Mouse (Mus musculus) midbrain, embryonic 16.5 days (tissue): Measurements from ENCODE around the gene Cyfip2. TPM values are rescaled to one million over a fixed set of nuclear protein-coding genes. Genes with fewer than 3 reads are reported as not detected.

Experiments used
- ATAC-seq: fragments of 200-750 bp; cut with Nextera tagmentation; 2 replicates; pipeline ENCODE4 v1.8.0; 2017; ENCODE audit warnings: moderate TSS enrichment
- H3K27ac ChIP-seq: fragments of 300-500 bp; sonication (generic); 2 replicates; pipeline ENCODE4 v1.5.1; 2014; ENCODE audit warnings: mild to moderate bottlenecking, low read length, mixed read lengths
- H3K27me3 ChIP-seq: fragments of 300-500 bp; sonication (generic); 2 replicates; pipeline ENCODE4 v1.6.1; 2014; ENCODE audit warnings: low read depth, low read length, mixed read lengths; ENCODE audit not compliant: control insufficient read depth, insufficient read depth
- H3K36me3 ChIP-seq: fragments of 300-500 bp; sonication (generic); 2 replicates; pipeline ENCODE4 v1.6.1; 2014; ENCODE audit warnings: mild to moderate bottlenecking, low read length, moderate library complexity, mixed read lengths; ENCODE audit not compliant: control insufficient read depth, insufficient read depth
- H3K4me1 ChIP-seq: fragments of 300-500 bp; sonication (generic); 2 replicates; pipeline ENCODE4 v1.6.1; 2014; ENCODE audit warnings: mild to moderate bottlenecking, low read length, mixed read lengths; ENCODE audit not compliant: control insufficient read depth, insufficient read depth
- H3K4me2 ChIP-seq: fragments of 300-500 bp; sonication (generic); 2 replicates; pipeline ENCODE4 v1.6.1; 2014; ENCODE audit warnings: mild to moderate bottlenecking, low read length, mixed read lengths
- H3K4me3 ChIP-seq: fragments of 300-500 bp; sonication (generic); 2 replicates; pipeline ENCODE4 v1.5.1; 2014; ENCODE audit warnings: low read depth, mild to moderate bottlenecking, low read length, moderate library complexity, mixed read lengths
- H3K9ac ChIP-seq: fragments of 300-500 bp; sonication (generic); 2 replicates; pipeline ENCODE4 v1.6.1; 2014; ENCODE audit warnings: low read depth, low read length, mixed read lengths
- H3K9me3 ChIP-seq: fragments of 300-500 bp; sonication (generic); replicated peaks from 2 replicates; pipeline ENCODE4 v1.6.1; 2014; ENCODE audit warnings: mild to moderate bottlenecking, low read length, mixed read lengths; ENCODE audit not compliant: control insufficient read depth, poor library complexity, severe bottlenecking
- WGBS: fragments of 180-500 bp; shearing (Covaris S2); extraction: QIAGEN DNeasy Blood & Tissue Kit; methylation state at CpG from one replicate; pipeline ENCODE4 v1.1.7; 2014; 5-methylcytosine and 5-hydroxymethylcytosine counted together
- polyA plus RNA-seq: library from polyadenylated mRNA; unstranded; fragments of >200 nt; fragmentation: Nextera tagmentation; extraction: Ambion mirVana; gene quantifications from 2 replicates; pipeline ENCODE4 v1.2.1, GENCODE M21; 2015

Cyfip2 gene
- polyA plus RNA-seq, 1 experiment from 2014 or later = 98.9 TPM

DNA sequence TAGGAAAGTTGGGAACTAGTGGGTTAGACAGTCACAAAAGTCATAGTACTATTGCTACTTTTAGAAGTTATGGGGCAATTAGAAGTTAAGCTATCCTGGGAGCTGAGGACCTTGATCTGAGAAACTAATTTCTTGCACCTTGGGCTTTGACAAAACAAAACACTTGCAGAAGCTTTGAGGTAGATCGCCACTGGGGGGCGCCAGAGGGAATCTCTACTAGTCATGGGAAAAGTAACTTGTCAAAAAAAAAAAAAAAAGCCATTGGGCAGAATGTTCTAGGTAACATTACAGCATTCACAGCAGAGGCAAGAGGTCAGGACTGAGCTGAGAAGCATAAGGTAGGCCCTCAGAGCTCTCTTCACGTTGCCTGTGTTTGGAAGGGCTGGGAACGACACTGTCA lies 75.7 kb downstream of the Cyfip2 start:
- no peak overlapping the region for H3K9ac ChIP-seq
- peaks cover 20% of the 10 kb centered on the region for H3K4me1 ChIP-seq
- no peaks in the 10 kb centered on the region for H3K9me3 ChIP-seq
- no peak for ATAC-seq
- H3K27ac ChIP-seq = no peak overlapping the region
- H3K36me3 ChIP-seq = peaks cover 33% of the 10 kb centered on the region
- no peaks in the 10 kb centered on the region for H3K27me3 ChIP-seq
- no peak overlapping the region for H3K4me2 ChIP-seq
- no peak overlapping the region for H3K4me3 ChIP-seq
- whole genome bisulfite sequencing = 49% methylated on average over 4 of the region's 4 CpGs

DNA sequence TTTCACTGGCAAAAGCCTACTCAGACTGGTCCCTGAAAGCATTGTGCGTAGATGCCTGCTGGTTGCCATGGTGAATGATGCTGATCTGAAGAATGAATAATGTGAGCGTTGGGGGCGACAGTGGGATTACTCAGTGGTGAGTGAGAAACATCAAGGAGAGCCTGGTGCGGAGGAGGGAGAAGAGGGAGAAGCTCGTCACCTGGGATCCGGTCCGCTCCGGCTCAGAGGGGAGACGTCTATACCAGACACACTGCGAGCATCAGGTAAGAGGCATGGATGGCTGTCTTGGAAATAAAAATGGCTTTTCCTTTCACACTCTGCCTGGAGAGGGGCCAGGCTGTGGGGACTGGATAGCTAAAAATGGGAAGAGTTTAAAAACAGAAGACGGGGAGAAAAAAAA lies 77.3 kb downstream of the Cyfip2 start, which contains the start of gene Fndc9:
Fndc9 (plus strand) TSS at position 198 of the 400 bp plus-strand sequence.
- Histone ChIP-seq H3K9ac (peak within 1 kb of the TSS; percentile 52), H3K36me3 (peaks cover 31% of the 10 kb centered on the region)

DNA sequence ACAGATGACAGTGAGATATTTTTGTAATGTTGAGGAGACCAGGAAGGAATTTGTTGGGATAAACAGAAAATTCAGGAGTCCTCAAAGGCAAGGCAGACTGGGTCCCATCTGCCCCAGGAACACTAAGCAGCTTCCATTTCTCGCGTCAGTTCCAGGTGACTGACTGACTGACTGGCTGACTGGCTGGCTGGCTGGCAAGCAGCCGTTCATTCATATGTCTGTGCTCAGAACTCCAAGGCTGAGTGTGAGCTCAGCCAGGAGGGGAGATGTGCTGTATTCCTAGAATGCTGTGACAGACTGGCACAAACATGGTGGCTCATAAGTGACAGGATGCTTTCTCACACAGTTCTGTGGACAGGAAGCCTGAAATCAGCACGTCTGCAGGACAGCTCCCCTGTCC lies 78.7 kb downstream of the Cyfip2 start:
- 0 out of 2 replicates have a peak overlapping the region, but pooled peaks have one; percentile 43 for H3K27ac ChIP-seq
- H3K4me3 ChIP-seq = no peak overlapping the region
- no peak for ATAC-seq
- H3K27me3 ChIP-seq = no peaks in the 10 kb centered on the region
- WGBS = 53% methylated on average over 4 of the region's 4 CpGs
- peaks cover 22% of the 10 kb centered on the region for H3K36me3 ChIP-seq
- no peak overlapping the region for H3K4me2 ChIP-seq
- H3K9ac ChIP-seq = no peak overlapping the region
- peaks cover 20% of the 10 kb centered on the region for H3K4me1 ChIP-seq
- H3K9me3 ChIP-seq = no peaks in the 10 kb centered on the region

More for the DNA sequence above, 77.3 kb downstream of the Cyfip2 start, which contains the start of gene Fndc9:
- Histone ChIP-seq H3K4me2 (peak within 1 kb of the TSS; percentile 42), H3K27me3 (no peaks in the 10 kb centered on the region), H3K9me3 (no peaks in the 10 kb centered on the region), H3K4me1 (peaks cover 20% of the 10 kb centered on the region), H3K27ac (peak within 1 kb of the TSS; percentile 86), H3K4me3 (peak within 1 kb of the TSS; percentile 17; the same call in 1 of the 2 replicates)
- ATAC-seq = peak; percentile 89
- 7% methylated on average over 11 of the region's 11 CpGs for WGBS

DNA sequence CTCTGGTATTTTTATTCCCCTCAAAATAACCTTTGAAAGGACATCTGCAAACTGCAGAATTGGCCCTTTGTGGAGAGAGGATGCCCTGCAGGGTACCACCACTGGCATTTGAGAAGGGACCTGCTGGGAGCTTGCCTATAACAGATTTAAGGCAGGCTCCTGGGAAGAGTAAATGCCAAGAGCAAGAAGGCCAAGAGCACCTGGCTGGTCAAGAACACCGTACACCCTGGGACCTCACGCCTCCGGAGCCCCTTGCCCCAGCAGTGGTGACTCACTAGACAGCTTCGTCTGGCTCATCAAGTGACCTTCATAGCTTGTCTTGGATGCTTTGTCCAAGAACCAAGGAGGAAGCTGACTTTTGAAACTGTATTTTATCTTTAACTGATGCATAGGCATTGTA lies 79.9 kb downstream of the Cyfip2 start:
- Histone ChIP-seq H3K36me3 (peaks cover 16% of the 10 kb centered on the region), H3K9me3 (no peaks in the 10 kb centered on the region)
- ATAC-seq = no peak

DNA sequence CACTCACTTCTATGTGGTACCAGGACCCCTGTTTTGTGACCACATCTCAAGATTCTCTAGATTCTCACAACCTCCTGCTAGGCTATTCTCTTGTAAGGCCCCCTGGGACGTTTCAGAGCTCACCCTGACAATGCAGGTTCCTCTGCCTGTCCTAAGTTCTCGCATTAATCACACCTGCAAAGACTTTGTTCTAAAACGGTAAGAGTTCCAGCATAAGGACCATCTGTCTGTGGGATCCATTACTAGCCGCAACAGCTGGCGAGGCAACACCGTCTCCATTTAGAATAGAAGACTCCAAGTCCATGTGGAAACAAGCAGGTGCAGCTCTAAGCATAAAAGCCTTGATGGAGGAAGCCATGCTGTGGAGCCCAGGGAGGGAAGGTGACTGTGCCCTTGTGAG lies 82.5 kb downstream of the Cyfip2 start:
- no peak overlapping the region for H3K4me3 ChIP-seq
- H3K9me3 ChIP-seq = no peaks in the 10 kb centered on the region
- no peak overlapping the region for H3K4me2 ChIP-seq
- no peak overlapping the region for H3K27ac ChIP-seq
- peaks cover 9% of the 10 kb centered on the region for H3K36me3 ChIP-seq
- no peak for ATAC-seq
- peaks cover 8% of the 10 kb centered on the region for H3K4me1 ChIP-seq
- 70% methylated on average over 6 of the region's 6 CpGs for WGBS
- no peaks in the 10 kb centered on the region for H3K27me3 ChIP-seq
- no peak overlapping the region for H3K9ac ChIP-seq

More for the DNA sequence above, 79.9 kb downstream of the Cyfip2 start:
- 78% methylated on average over 4 of the region's 4 CpGs for WGBS
- Histone ChIP-seq H3K4me2 (no peak overlapping the region), H3K27me3 (no peaks in the 10 kb centered on the region), H3K27ac (no peak overlapping the region), H3K4me3 (no peak overlapping the region), H3K4me1 (peaks cover 20% of the 10 kb centered on the region), H3K9ac (no peak overlapping the region)

DNA sequence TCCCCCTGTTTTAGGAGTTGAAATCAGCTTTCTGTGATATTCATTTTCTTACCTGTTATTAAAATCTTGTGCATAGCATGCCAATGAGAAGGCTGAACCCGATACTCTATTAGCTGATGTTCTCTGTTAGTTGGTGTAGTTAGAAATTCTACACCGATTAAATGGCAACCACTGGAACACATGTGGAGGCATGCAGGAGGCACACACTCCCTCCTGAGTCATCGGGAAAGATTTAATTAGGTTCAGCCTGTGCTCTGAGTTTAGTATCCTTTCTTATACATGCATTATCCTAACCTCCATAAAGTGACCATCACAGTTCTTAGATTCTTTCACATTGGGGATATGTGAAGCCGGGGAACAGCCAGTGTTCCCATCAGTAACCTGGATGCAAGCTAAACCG lies 87.3 kb downstream of the Cyfip2 start:
- Histone ChIP-seq H3K4me1 (peaks cover 2% of the 10 kb centered on the region), H3K4me3 (no peak overlapping the region), H3K27me3 (no peaks in the 10 kb centered on the region), H3K9ac (no peak overlapping the region), H3K27ac (no peak overlapping the region), H3K36me3 (peaks cover 20% of the 10 kb centered on the region), H3K9me3 (no peaks in the 10 kb centered on the region), H3K4me2 (no peak overlapping the region)
- WGBS = 95% methylated on average over 5 of the region's 5 CpGs
- no peak for ATAC-seq

DNA sequence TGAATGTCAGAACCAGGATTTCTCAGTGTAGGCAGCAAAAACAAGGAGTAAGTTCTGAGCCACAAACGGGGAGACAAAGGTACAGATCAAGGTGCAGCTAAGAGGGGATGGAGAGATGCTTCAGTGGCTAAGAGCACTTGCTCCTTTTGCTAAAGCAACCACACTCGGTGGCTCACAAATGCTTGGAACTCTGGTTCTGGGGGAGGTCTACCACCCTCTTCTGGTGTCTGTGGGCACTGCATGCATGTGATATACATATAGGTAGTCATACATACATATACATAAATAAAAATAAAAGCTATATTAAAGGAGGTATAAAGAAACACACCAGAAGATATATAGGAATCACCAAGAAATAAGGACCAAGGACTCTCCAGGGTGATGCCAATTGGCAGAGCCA lies 89.1 kb downstream of the Cyfip2 start:
- no peak overlapping the region for H3K4me2 ChIP-seq
- no peaks in the 10 kb centered on the region for H3K27me3 ChIP-seq
- H3K27ac ChIP-seq = no peak overlapping the region
- H3K9ac ChIP-seq = no peak overlapping the region
- peaks cover 18% of the 10 kb centered on the region for H3K36me3 ChIP-seq
- no peak overlapping the region for H3K4me3 ChIP-seq
- no peaks in the 10 kb centered on the region for H3K9me3 ChIP-seq
- WGBS = 82% methylated on average over 2 of the region's 2 CpGs
- no peak for ATAC-seq
- H3K4me1 ChIP-seq = peaks cover 20% of the 10 kb centered on the region

DNA sequence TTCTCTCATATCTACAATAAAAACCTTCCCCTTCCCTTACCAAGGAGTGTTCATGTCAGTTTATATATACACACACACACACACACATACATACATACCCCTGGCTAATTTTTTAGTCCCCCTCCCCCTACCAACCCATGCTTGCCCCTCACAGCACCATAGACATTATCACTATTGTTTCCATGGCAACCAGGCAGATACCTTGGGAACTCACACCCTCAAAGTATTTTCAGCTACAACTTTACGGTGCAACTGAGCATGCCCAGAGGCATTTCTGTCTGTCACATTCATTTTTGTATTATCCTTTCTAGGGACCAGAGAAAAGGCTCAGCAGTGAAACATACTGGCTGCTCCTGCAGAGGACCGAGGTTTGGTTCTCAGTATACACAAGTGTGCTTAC lies 92.4 kb downstream of the Cyfip2 start:
- no peak overlapping the region for H3K4me2 ChIP-seq
- no peaks in the 10 kb centered on the region for H3K9me3 ChIP-seq
- ATAC-seq = 0 out of 2 replicates have a peak, but pooled peaks have one; percentile 12
- 42% methylated on average over 2 of the region's 2 CpGs for WGBS
- peaks cover 18% of the 10 kb centered on the region for H3K36me3 ChIP-seq
- H3K9ac ChIP-seq = no peak overlapping the region
- peak overlapping the region; percentile 93 for H3K27ac ChIP-seq
- no peaks in the 10 kb centered on the region for H3K27me3 ChIP-seq
- H3K4me3 ChIP-seq = no peak overlapping the region
- peaks cover 35% of the 10 kb centered on the region for H3K4me1 ChIP-seq

DNA sequence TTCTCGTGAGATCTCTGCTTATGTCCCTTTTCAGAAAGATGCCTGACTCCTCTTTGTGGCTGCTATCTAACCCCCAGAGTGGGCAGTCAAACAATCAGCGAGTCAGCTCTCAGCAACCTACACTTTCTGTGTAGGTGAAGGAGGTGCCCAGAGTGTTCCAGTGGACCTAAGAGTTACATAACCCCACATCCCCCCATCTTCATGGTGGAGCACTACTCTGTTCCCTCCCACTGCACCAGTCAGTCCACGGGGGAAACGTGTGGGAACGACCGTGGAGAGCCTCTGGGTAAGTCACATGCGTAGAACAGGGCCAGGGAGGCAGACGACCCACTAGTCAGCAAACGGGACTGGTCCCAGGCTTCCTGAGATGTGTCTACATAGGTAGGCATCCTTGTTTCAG lies 93.3 kb downstream of the Cyfip2 start:
- H3K9me3 ChIP-seq = no peaks in the 10 kb centered on the region
- peak overlapping the region; percentile 93 for H3K27ac ChIP-seq
- no peak overlapping the region for H3K4me3 ChIP-seq
- H3K27me3 ChIP-seq = no peaks in the 10 kb centered on the region
- peak; percentile 3; the same call in 1 of the 2 replicates for ATAC-seq
- H3K4me1 ChIP-seq = peaks cover 39% of the 10 kb centered on the region
- no peak overlapping the region for H3K9ac ChIP-seq
- WGBS = 71% methylated on average over 9 of the region's 9 CpGs
- no peak overlapping the region for H3K4me2 ChIP-seq
- peaks cover 18% of the 10 kb centered on the region for H3K36me3 ChIP-seq
